Mouse (Mus musculus) limb, embryonic 12.5 days (tissue): ENCODE results near the gene Mif4gd. TPM values are rescaled to one million over a fixed set of nuclear protein-coding genes. Genes with fewer than 3 reads are reported as not detected.

Source experiments
- ATAC-seq: fragments of 200-750 bp; cut with Nextera tagmentation; 2 replicates; pipeline ENCODE4 v1.8.0; 2017; ENCODE audit warnings: low read depth, moderate TSS enrichment; ENCODE audit not compliant: insufficient number of reproducible peaks, insufficient read depth, low FRiP score, low TSS enrichment
- H3K27ac ChIP-seq: fragments of 300-500 bp; sonication (generic); 2 replicates; pipeline ENCODE4 v1.5.1; 2016; ENCODE audit warnings: mild to moderate bottlenecking, moderate library complexity
- H3K27me3 ChIP-seq: fragments of 300-500 bp; sonication (generic); 2 replicates; pipeline ENCODE4 v1.6.1; 2016; ENCODE audit warnings: mild to moderate bottlenecking, moderate library complexity
- H3K36me3 ChIP-seq: fragments of 300-500 bp; sonication (generic); 2 replicates; pipeline ENCODE4 v1.6.1; 2016; ENCODE audit warnings: mild to moderate bottlenecking, moderate library complexity
- H3K4me1 ChIP-seq: fragments of 300-500 bp; sonication (generic); replicated peaks from 2 replicates; pipeline ENCODE4 v1.6.1; 2016
- H3K4me2 ChIP-seq: fragments of 300-500 bp; sonication (generic); 2 replicates; pipeline ENCODE4 v1.6.1; 2016; ENCODE audit warnings: mild to moderate bottlenecking, moderate library complexity
- H3K4me3 ChIP-seq: fragments of 300-500 bp; sonication (generic); replicated peaks from 2 replicates; pipeline ENCODE4 v1.5.1; 2016; ENCODE audit warnings: mild to moderate bottlenecking
- H3K9ac ChIP-seq: fragments of 300-500 bp; sonication (generic); replicated peaks from 2 replicates; pipeline ENCODE4 v1.6.1; 2016; ENCODE audit warnings: mild to moderate bottlenecking, moderate library complexity
- H3K9me3 ChIP-seq: fragments of 300-500 bp; sonication (generic); 2 replicates; pipeline ENCODE4 v1.6.1; 2016; ENCODE audit warnings: mild to moderate bottlenecking, moderate library complexity
- WGBS: fragments of 180-500 bp; shearing (Covaris S2); methylation state at CpG from one replicate; pipeline ENCODE4 v1.1.7; 2016; 5-methylcytosine and 5-hydroxymethylcytosine counted together
- polyA plus RNA-seq: library from polyadenylated mRNA; unstranded; fragments of >200 nt; fragmentation: Nextera tagmentation; extraction: Ambion mirVana; gene quantifications from 2 replicates; pipeline ENCODE4 v1.2.1, GENCODE M21; 2016

Mif4gd gene
- polyA plus RNA-seq, 1 experiment from 2014 or later = 18.2 TPM

- ATAC-seq = no peak
- H3K27me3 ChIP-seq = no peaks in the 10 kb centered on the region
- peaks cover 16% of the 10 kb centered on the region; the same call in 1 of the 2 replicates for H3K4me1 ChIP-seq
- H3K9ac ChIP-seq = no peak overlapping the region
- no peak overlapping the region for H3K4me2 ChIP-seq
- peaks cover 56% of the 10 kb centered on the region for H3K36me3 ChIP-seq
- H3K9me3 ChIP-seq = no peaks in the 10 kb centered on the region
- H3K27ac ChIP-seq = no peak overlapping the region
- WGBS = 59% methylated on average over 6 of the region's 6 CpGs
- no peak overlapping the region for H3K4me3 ChIP-seq
These were observed 1.6 kb downstream of the Mif4gd start for GRCm38 (mm10) chr11:115611173-115611572.

- Histone ChIP-seq H3K27ac (no peak overlapping the region), H3K9me3 (no peaks in the 10 kb centered on the region), H3K36me3 (peaks cover 54% of the 10 kb centered on the region), H3K27me3 (no peaks in the 10 kb centered on the region), H3K4me3 (no peak overlapping the region), H3K9ac (no peak overlapping the region), H3K4me1 (peaks cover 24% of the 10 kb centered on the region), H3K4me2 (no peak overlapping the region)
- no peak for ATAC-seq
- WGBS = 72% methylated on average over 3 of the region's 3 CpGs
These were observed 3.2 kb downstream of the Mif4gd start for GRCm38 (mm10) chr11:115609576-115609975.

- Histone ChIP-seq H3K36me3 (peaks cover 49% of the 10 kb centered on the region), H3K4me3 (no peak overlapping the region), H3K4me2 (no peak overlapping the region), H3K9me3 (no peaks in the 10 kb centered on the region), H3K4me1 (peaks cover 23% of the 10 kb centered on the region), H3K27ac (no peak overlapping the region), H3K9ac (no peak overlapping the region), H3K27me3 (no peaks in the 10 kb centered on the region)
- no peak for ATAC-seq
- WGBS = 84% methylated on average over 23 of the region's 23 CpGs
These were observed 4.1 kb downstream of the Mif4gd start for GRCm38 (mm10) chr11:115608421-115609399.

- Histone ChIP-seq H3K27ac (no peak overlapping the region), H3K27me3 (no peaks in the 10 kb centered on the region), H3K4me2 (no peak overlapping the region), H3K9me3 (no peaks in the 10 kb centered on the region), H3K4me3 (no peak overlapping the region), H3K36me3 (peaks cover 49% of the 10 kb centered on the region), H3K9ac (no peak overlapping the region), H3K4me1 (peaks cover 27% of the 10 kb centered on the region)
- WGBS = 96% methylated on average over 18 of the region's 18 CpGs
- ATAC-seq = no peak
These were observed 6.0 kb downstream of the Mif4gd start for GRCm38 (mm10) chr11:115606733-115607132.

- H3K27me3 ChIP-seq = no peaks in the 10 kb centered on the region
- under 1% methylated on average over 26 of the region's 26 CpGs for WGBS
- ATAC-seq = peak; percentile 29; the same call in 1 of the 2 replicates
These were observed 8.5 kb downstream of the Mif4gd start for GRCm38 (mm10) chr11:115604304-115604696.

GRCm38 (mm10) chr11:115603476-115604303, 9.1 kb downstream of the Mif4gd start, which contains the start of the genes Mrps7 and Gga3:
Gene Mrps7 (plus strand): TSS chr11:115603925.
Gene Gga3 (minus strand): TSS chr11:115604051.
- no peaks in the 10 kb centered on the region for H3K27me3 ChIP-seq
- peak; percentile 94 for ATAC-seq
- peak within 1 kb of the TSS; percentile 97 for H3K4me3 ChIP-seq
- no peaks in the 10 kb centered on the region for H3K9me3 ChIP-seq
- peaks cover 23% of the 10 kb centered on the region for H3K4me1 ChIP-seq
- peak within 1 kb of the TSS; percentile 93 for H3K9ac ChIP-seq
- under 1% methylated on average over 92 of the region's 93 CpGs for WGBS
- peak within 1 kb of the TSS; percentile 89 for H3K27ac ChIP-seq
- peaks cover 58% of the 10 kb centered on the region for H3K36me3 ChIP-seq
- H3K4me2 ChIP-seq = peak within 1 kb of the TSS; percentile 95

More at GRCm38 (mm10) chr11:115604304-115604696, 8.5 kb downstream of the Mif4gd start:
- Histone ChIP-seq H3K4me2 (peak overlapping the region; percentile 95), H3K9ac (peak overlapping the region; percentile 93), H3K4me3 (peak overlapping the region; percentile 97), H3K9me3 (no peaks in the 10 kb centered on the region), H3K27ac (peak overlapping the region; percentile 89), H3K36me3 (peaks cover 59% of the 10 kb centered on the region), H3K4me1 (peaks cover 23% of the 10 kb centered on the region)

- peak overlapping the region; percentile 93 for H3K9ac ChIP-seq
- H3K9me3 ChIP-seq = no peaks in the 10 kb centered on the region
- peak overlapping the region; percentile 97 for H3K4me3 ChIP-seq
- peak overlapping the region; percentile 89 for H3K27ac ChIP-seq
- H3K4me1 ChIP-seq = peaks cover 23% of the 10 kb centered on the region
- peak overlapping the region; percentile 95 for H3K4me2 ChIP-seq
- no peak for ATAC-seq
- peaks cover 58% of the 10 kb centered on the region for H3K36me3 ChIP-seq
- 4% methylated on average over 15 of the region's 15 CpGs for WGBS
- no peaks in the 10 kb centered on the region for H3K27me3 ChIP-seq
These were observed 9.7 kb downstream of the Mif4gd start for GRCm38 (mm10) chr11:115603128-115603475.

- Histone ChIP-seq H3K36me3 (peaks cover 58% of the 10 kb centered on the region), H3K4me2 (no peak overlapping the region), H3K9me3 (no peaks in the 10 kb centered on the region), H3K27ac (no peak overlapping the region), H3K27me3 (no peaks in the 10 kb centered on the region), H3K4me3 (no peak overlapping the region), H3K9ac (no peak overlapping the region), H3K4me1 (peaks cover 23% of the 10 kb centered on the region)
- ATAC-seq = no peak
- 94% methylated on average over 4 of the region's 4 CpGs for WGBS
These were observed 11.6 kb downstream of the Mif4gd start for GRCm38 (mm10) chr11:115601174-115601573.

GRCm38 (mm10) chr11:115600743-115601142, 12.0 kb downstream of the Mif4gd start:
- H3K36me3 ChIP-seq = peaks cover 58% of the 10 kb centered on the region
- H3K27me3 ChIP-seq = no peaks in the 10 kb centered on the region
- ATAC-seq = no peak
- H3K4me2 ChIP-seq = no peak overlapping the region
- no peak overlapping the region for H3K4me3 ChIP-seq
- WGBS = 97% methylated on average over 15 of the region's 15 CpGs
- no peaks in the 10 kb centered on the region for H3K9me3 ChIP-seq
- no peak overlapping the region for H3K27ac ChIP-seq
- H3K9ac ChIP-seq = no peak overlapping the region
- H3K4me1 ChIP-seq = peaks cover 23% of the 10 kb centered on the region

- no peaks in the 10 kb centered on the region for H3K27me3 ChIP-seq
- no peaks in the 10 kb centered on the region for H3K9me3 ChIP-seq
- no peak overlapping the region for H3K4me3 ChIP-seq
- no peak for ATAC-seq
- 97% methylated on average over 7 of the region's 7 CpGs for WGBS
- H3K4me1 ChIP-seq = peaks cover 16% of the 10 kb centered on the region
- H3K36me3 ChIP-seq = peaks cover 59% of the 10 kb centered on the region
- H3K27ac ChIP-seq = no peak overlapping the region
- H3K4me2 ChIP-seq = no peak overlapping the region
- H3K9ac ChIP-seq = no peak overlapping the region
These were observed 13.0 kb downstream of the Mif4gd start for GRCm38 (mm10) chr11:115599722-115600121.

- no peak overlapping the region for H3K9ac ChIP-seq
- peaks cover 14% of the 10 kb centered on the region for H3K4me1 ChIP-seq
- no peak overlapping the region for H3K4me2 ChIP-seq
- ATAC-seq = no peak
- peaks cover 73% of the 10 kb centered on the region for H3K36me3 ChIP-seq
- 92% methylated on average over 4 of the region's 4 CpGs for WGBS
- H3K9me3 ChIP-seq = no peaks in the 10 kb centered on the region
- no peaks in the 10 kb centered on the region for H3K27me3 ChIP-seq
- no peak overlapping the region for H3K4me3 ChIP-seq
- H3K27ac ChIP-seq = no peak overlapping the region
These were observed 14.5 kb downstream of the Mif4gd start for GRCm38 (mm10) chr11:115598309-115598708.
